Mouse (Mus musculus) embryonic facial prominence, embryonic 10.5 days (tissue): Measurements from ENCODE around the gene Map3k6. TPM values are rescaled to one million over a fixed set of nuclear protein-coding genes. Genes with fewer than 3 reads are reported as not detected.

Source experiments
- DNase-seq: peaks from one replicate; pipeline ENCODE4 v3.0.0-alpha.2; 2017; ENCODE audit warnings: low spot score
- H3K27ac ChIP-seq: fragments of 300-500 bp; sonication (generic); replicated peaks from 2 replicates; pipeline ENCODE4 v1.5.1; 2016; ENCODE audit warnings: mild to moderate bottlenecking
- H3K27me3 ChIP-seq: fragments of 300-500 bp; sonication (generic); replicated peaks from 2 replicates; pipeline ENCODE4 v1.6.1; 2016; ENCODE audit warnings: low read depth, mild to moderate bottlenecking; ENCODE audit not compliant: poor library complexity, severe bottlenecking
- H3K36me3 ChIP-seq: fragments of 300-500 bp; sonication (generic); replicated peaks from 2 replicates; pipeline ENCODE4 v1.6.1; 2016; ENCODE audit warnings: mild to moderate bottlenecking, moderate library complexity
- H3K4me1 ChIP-seq: fragments of 300-500 bp; sonication (generic); 2 replicates; pipeline ENCODE4 v1.6.1; 2016
- H3K4me3 ChIP-seq: fragments of 300-500 bp; sonication (generic); 2 replicates; pipeline ENCODE4 v1.5.1; 2016; ENCODE audit warnings: mild to moderate bottlenecking, moderate library complexity
- H3K9me3 ChIP-seq: fragments of 300-500 bp; sonication (generic); 2 replicates; pipeline ENCODE4 v1.6.1; 2016; ENCODE audit warnings: mild to moderate bottlenecking
- WGBS: fragments of 180-500 bp; shearing (Covaris S2); methylation state at CpG from one replicate; pipeline ENCODE4 v1.1.7; 2016; 5-methylcytosine and 5-hydroxymethylcytosine counted together
- polyA plus RNA-seq: library from polyadenylated mRNA; unstranded; fragments of >200 nt; fragmentation: Nextera tagmentation; extraction: Ambion mirVana; gene quantifications from 2 replicates; pipeline ENCODE4 v1.2.1, GENCODE M21; 2016

The Map3k6 gene
- 1.7 and 1.8 TPM in 2 replicates for polyA plus RNA-seq

- Histone ChIP-seq H3K27me3 (peaks cover 81% of the 10 kb centered on the region), H3K4me1 (peaks cover 35% of the 10 kb centered on the region), H3K36me3 (no peaks in the 10 kb centered on the region), H3K9me3 (no peaks in the 10 kb centered on the region), H3K27ac (peak within 1 kb of the TSS; percentile 84), H3K4me3 (peak within 1 kb of the TSS; percentile 77)
- WGBS: 3% methylated on average over 16 of the region's 16 CpGs
- peak; percentile 60 for DNase-seq
Measured at GRCm38 (mm10) chr4:133240490-133240921, at the start of gene Map3k6. Map3k6 (plus strand) TSS chr4:133240818.

- H3K36me3 ChIP-seq: peaks cover 76% of the 10 kb centered on the region
- 85% methylated on average over 11 of the region's 11 CpGs for WGBS
- no peak for DNase-seq
- H3K4me3 ChIP-seq: no peak overlapping the region
- no peaks in the 10 kb centered on the region for H3K9me3 ChIP-seq
- no peaks in the 10 kb centered on the region; the same call in 1 of the 2 replicates for H3K27me3 ChIP-seq
- peaks cover 46% of the 10 kb centered on the region for H3K4me1 ChIP-seq
- no peak overlapping the region for H3K27ac ChIP-seq
Measured at GRCm38 (mm10) chr4:133194482-133194881, 46.1 kb upstream of the Map3k6 start.

GRCm38 (mm10) chr4:133195014-133195413 lies 45.6 kb upstream of the Map3k6 start:
- Histone ChIP-seq H3K36me3 (peaks cover 71% of the 10 kb centered on the region), H3K27me3 (no peaks in the 10 kb centered on the region; the same call in 1 of the 2 replicates), H3K4me3 (no peak overlapping the region), H3K27ac (no peak overlapping the region), H3K9me3 (no peaks in the 10 kb centered on the region), H3K4me1 (peaks cover 51% of the 10 kb centered on the region)
- no peak for DNase-seq
- WGBS: 74% methylated on average over 4 of the region's 4 CpGs

GRCm38 (mm10) chr4:133196136-133196535 lies 44.5 kb upstream of the Map3k6 start:
- no peaks in the 10 kb centered on the region; the same call in 1 of the 2 replicates for H3K27me3 ChIP-seq
- no peaks in the 10 kb centered on the region for H3K9me3 ChIP-seq
- peak overlapping the region; percentile 79; the same call in 1 of the 2 replicates for H3K27ac ChIP-seq
- no peak for DNase-seq
- H3K4me1 ChIP-seq: peaks cover 62% of the 10 kb centered on the region
- H3K4me3 ChIP-seq: no peak overlapping the region
- H3K36me3 ChIP-seq: peaks cover 60% of the 10 kb centered on the region
- 98% methylated on average over 2 of the region's 2 CpGs for WGBS

- no peaks in the 10 kb centered on the region; the same call in 1 of the 2 replicates for H3K27me3 ChIP-seq
- peaks cover 52% of the 10 kb centered on the region for H3K36me3 ChIP-seq
- H3K4me1 ChIP-seq: peaks cover 70% of the 10 kb centered on the region
- H3K9me3 ChIP-seq: no peaks in the 10 kb centered on the region
- no peak for DNase-seq
- 32% methylated on average over 7 of the region's 7 CpGs for WGBS
- H3K4me3 ChIP-seq: peak overlapping the region; percentile 18; the same call in 1 of the 2 replicates
- peak overlapping the region; percentile 79 for H3K27ac ChIP-seq
Measured at GRCm38 (mm10) chr4:133196852-133197251, 43.8 kb upstream of the Map3k6 start.

GRCm38 (mm10) chr4:133197355-133197754 lies 43.3 kb upstream of the Map3k6 start:
- 16% methylated on average over 5 of the region's 5 CpGs for WGBS
- H3K9me3 ChIP-seq: no peaks in the 10 kb centered on the region
- DNase-seq: no peak
- peaks cover 47% of the 10 kb centered on the region for H3K36me3 ChIP-seq
- peaks cover 71% of the 10 kb centered on the region for H3K4me1 ChIP-seq
- 0 out of 2 replicates have a peak overlapping the region, but pooled peaks have one; percentile 6 for H3K4me3 ChIP-seq
- H3K27ac ChIP-seq: peak overlapping the region; percentile 79
- no peaks in the 10 kb centered on the region; the same call in 1 of the 2 replicates for H3K27me3 ChIP-seq

- peak; percentile 50 for DNase-seq
- Histone ChIP-seq H3K4me3 (0 out of 2 replicates have a peak overlapping the region, but pooled peaks have one; percentile 6), H3K36me3 (peaks cover 42% of the 10 kb centered on the region), H3K27me3 (no peaks in the 10 kb centered on the region; the same call in 1 of the 2 replicates), H3K27ac (peak overlapping the region; percentile 79), H3K9me3 (no peaks in the 10 kb centered on the region), H3K4me1 (peaks cover 71% of the 10 kb centered on the region)
- WGBS: 22% methylated on average over 13 of the region's 13 CpGs
Measured at GRCm38 (mm10) chr4:133197801-133198286, 42.8 kb upstream of the Map3k6 start.

- no peaks in the 10 kb centered on the region; the same call in 1 of the 2 replicates for H3K27me3 ChIP-seq
- H3K9me3 ChIP-seq: no peaks in the 10 kb centered on the region
- H3K4me1 ChIP-seq: peaks cover 72% of the 10 kb centered on the region
- 16% methylated on average over 19 of the region's 19 CpGs for WGBS
- H3K4me3 ChIP-seq: peak overlapping the region; percentile 1; the same call in 1 of the 2 replicates
- peak overlapping the region; percentile 79 for H3K27ac ChIP-seq
- peaks cover 35% of the 10 kb centered on the region for H3K36me3 ChIP-seq
- DNase-seq: peak; percentile 57
Measured at GRCm38 (mm10) chr4:133198337-133199180, 42.1 kb upstream of the Map3k6 start.

GRCm38 (mm10) chr4:133199743-133200142 lies 40.9 kb upstream of the Map3k6 start:
- Histone ChIP-seq H3K27ac (peak overlapping the region; percentile 75), H3K4me3 (no peak overlapping the region), H3K36me3 (peaks cover 23% of the 10 kb centered on the region), H3K27me3 (no peaks in the 10 kb centered on the region; the same call in 1 of the 2 replicates), H3K9me3 (no peaks in the 10 kb centered on the region), H3K4me1 (peaks cover 80% of the 10 kb centered on the region)
- WGBS: 66% methylated on average over 6 of the region's 6 CpGs
- DNase-seq: no peak

GRCm38 (mm10) chr4:133200343-133200742 lies 40.3 kb upstream of the Map3k6 start:
- Histone ChIP-seq H3K36me3 (peaks cover 17% of the 10 kb centered on the region), H3K9me3 (no peaks in the 10 kb centered on the region), H3K4me3 (no peak overlapping the region; the same call in 1 of the 2 replicates), H3K27me3 (no peaks in the 10 kb centered on the region; the same call in 1 of the 2 replicates), H3K4me1 (peaks cover 84% of the 10 kb centered on the region), H3K27ac (peak overlapping the region; percentile 75)
- DNase-seq: no peak
- 45% methylated on average over 21 of the region's 21 CpGs for WGBS

GRCm38 (mm10) chr4:133201006-133201771 lies 39.4 kb upstream of the Map3k6 start:
- H3K36me3 ChIP-seq: peaks cover 9% of the 10 kb centered on the region
- peak; percentile 61 for DNase-seq
- 73% methylated on average over 8 of the region's 8 CpGs for WGBS
- peak overlapping the region; percentile 75 for H3K27ac ChIP-seq
- peaks cover 76% of the 10 kb centered on the region for H3K4me1 ChIP-seq
- no peak overlapping the region for H3K4me3 ChIP-seq
- no peaks in the 10 kb centered on the region; the same call in 1 of the 2 replicates for H3K27me3 ChIP-seq
- H3K9me3 ChIP-seq: no peaks in the 10 kb centered on the region

- H3K9me3 ChIP-seq: no peaks in the 10 kb centered on the region
- no peaks in the 10 kb centered on the region for H3K36me3 ChIP-seq
- WGBS: 95% methylated on average over 3 of the region's 3 CpGs
- no peak overlapping the region for H3K4me3 ChIP-seq
- H3K4me1 ChIP-seq: peaks cover 65% of the 10 kb centered on the region
- DNase-seq: no peak
- no peak overlapping the region for H3K27ac ChIP-seq
- no peaks in the 10 kb centered on the region for H3K27me3 ChIP-seq
Measured at GRCm38 (mm10) chr4:133202254-133202653, 38.4 kb upstream of the Map3k6 start.
